Mouse (Mus musculus) spleen, postnatal 36 days (tissue): ENCODE measurements around the gene Acsl1.
"Not testable (repeated sequence)": the region's sequence is repeated elsewhere in the genome, so short reads cannot be mapped to it uniquely, and the experiment has no call there.

ENCODE experiments used
- DNase-seq, 2 experiments: peaks; one replicate each; pipeline ENCODE4 v3.0.0; 2022; ENCODE audit warnings: low spot score in 2 of 2, mixed read lengths in 1 of 2

The Acsl1 gene

DNA sequence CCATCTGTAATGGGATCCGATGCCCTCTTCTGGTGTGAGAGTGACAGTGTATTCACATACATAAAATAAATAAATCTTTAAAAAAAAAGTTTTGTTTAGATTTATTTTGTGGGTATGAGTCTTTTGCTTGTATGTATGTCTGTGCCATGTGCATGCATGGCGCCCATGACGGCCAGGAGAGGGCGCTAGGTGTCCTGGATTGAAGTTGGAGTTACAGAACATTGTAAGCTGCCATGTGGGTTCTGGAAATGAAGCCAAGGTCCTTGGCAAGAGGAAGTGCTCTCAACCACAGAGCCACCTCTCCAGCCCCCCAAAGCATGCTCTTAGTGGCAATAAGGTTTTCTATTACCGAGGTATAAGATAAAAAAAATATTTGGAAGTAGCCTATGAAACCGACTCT, 88.6 kb downstream of the Acsl1 start:
- DNase-seq: peak in 1 of 2 experiments; percentile 19

DNA sequence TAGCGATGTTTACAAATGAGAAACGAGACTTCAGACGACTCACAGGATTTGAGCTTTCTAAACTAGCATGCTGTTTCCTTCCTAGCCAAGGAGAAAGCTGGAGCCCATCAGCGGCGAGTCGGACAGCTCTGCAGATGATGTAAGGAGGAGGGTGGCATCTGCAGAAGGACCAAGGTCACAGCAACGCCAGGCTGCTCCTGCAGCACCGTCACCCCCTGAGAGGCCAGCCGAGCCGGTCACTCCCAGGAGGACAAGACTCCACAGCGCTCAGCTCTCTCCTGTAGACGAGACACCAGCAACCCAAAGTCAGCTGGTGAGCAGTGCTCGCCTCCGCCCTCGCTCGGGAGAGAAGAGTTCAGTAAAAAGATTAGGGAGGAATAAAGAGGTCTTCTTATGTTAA, 91.5 kb downstream of the Acsl1 start:
- no peak for DNase-seq

DNA sequence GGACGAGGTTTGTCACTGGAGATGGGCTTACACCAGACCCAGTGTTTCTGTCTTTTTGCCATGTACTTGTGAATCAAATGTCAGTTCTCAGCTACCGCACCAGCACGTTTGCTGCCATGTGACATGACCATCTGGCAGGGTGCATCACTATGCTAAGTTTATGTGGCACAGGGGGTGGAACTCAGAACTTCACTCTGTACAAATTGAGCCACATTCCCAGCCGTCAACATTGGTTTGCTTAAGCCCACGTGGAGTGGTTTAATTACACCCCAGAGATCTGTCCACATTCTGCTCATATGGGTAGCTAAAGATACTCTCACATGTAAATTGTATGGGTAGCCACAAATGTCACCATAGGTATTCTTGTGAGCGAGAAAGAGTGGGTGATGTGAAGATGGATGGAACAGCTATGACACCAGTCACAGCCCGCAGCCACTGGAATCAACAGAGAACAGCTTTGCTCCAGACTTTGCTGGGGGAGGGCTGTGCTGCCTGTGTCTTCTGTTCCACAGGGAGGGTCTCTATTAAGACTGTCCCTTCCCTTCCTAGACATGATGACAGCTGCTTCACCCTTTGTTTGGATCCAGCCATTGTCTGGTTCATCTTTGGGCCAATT, 96.2 kb downstream of the Acsl1 start:
- no peak for DNase-seq

DNA sequence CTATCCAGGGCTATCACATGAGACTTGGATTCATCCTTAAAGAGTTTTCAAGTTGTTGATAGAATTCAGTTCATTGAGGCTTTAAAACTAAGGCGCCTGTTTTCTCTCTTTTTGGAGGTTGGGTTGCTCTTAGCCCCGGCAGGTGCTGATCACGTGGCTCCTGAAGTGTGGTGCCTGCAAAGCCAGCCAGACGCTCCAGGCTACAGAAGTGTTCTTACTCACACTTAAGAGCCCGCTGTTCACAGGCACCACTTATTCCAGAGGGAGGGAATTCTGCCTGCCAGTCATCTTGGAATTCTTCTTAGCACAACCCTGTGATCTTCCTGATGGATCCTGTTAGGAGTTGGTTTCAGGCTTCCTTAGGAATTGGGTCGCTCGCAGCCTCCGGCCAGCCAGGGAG, 97.1 kb downstream of the Acsl1 start:
- no peak for DNase-seq

DNA sequence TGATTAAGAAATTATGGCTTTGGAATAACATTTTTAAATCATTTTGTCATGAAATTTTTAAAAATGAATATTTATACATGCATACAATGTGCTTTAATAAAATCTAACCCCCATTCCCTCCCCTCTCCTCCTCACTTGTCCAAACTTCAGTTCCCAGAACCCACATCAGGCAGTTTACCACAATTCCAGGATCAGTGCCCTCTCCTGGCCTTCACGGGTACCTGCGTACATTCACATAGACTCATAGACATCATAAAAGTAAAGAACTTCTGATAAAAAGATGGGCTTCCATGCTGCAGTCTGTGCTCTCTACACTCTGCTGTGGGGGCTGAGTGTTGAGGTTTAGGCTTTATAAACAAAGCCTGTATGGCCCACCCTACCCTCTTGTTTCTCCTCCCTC, 98.1 kb downstream of the Acsl1 start:
- no peak for DNase-seq

DNA sequence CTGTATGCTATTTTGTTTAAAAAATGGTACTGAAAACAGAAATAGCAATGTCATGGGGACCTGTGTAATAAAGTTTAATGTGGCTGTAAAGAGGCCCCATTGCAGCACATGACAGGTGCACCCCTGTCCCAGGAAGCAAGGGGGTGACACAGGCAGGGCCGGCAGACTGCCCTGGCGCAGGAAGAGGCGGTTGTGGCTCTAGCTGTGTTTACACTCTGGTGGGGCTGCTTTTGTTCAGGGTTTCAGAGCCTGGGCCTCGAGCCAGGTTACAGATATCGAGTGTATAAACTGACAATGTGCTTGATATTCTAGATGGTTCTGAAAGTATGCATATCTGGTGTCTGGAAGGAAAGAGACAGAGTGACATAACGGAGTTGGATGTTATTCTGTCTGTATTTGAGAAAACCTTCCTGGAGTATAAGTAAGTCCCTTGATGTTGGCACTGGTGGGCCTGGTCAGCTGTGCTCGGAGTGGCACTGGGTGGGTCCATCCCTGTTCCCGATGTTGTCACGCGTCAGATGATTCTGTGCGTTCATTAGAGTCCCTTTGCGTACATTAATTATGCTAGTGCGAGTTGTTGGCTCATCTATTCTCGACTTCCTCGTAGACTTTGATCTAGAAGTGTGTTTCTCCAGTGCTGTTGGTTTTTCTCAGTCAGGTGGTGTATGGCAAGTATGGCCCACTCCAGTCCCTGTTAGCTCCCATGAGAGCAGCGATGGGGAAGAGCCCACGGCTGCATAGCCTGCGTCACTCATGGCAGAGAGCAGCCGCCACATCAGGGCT, 99.0 kb downstream of the Acsl1 start:
- DNase-seq: no peak

DNA sequence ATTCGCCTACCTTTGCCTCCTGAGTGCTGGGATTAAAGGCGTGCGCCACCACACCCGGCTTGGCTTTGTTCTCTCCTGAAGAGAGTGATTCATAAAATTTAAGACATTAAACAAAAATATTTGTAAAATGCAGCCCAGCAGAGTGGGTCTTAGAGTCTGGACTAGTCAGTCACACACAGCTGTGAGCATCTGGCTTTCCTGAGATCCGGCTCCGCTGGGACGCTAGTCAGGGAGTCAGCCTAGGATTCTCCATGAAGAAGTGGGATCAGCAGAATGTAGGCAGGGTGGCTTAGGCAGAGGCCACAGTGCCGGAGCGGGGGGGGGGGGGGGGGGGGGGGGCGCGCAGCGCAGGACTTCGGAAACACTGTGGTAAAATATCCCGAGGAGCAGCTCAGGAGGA, 99.8 kb downstream of the Acsl1 start:
- DNase-seq: no peak

DNA sequence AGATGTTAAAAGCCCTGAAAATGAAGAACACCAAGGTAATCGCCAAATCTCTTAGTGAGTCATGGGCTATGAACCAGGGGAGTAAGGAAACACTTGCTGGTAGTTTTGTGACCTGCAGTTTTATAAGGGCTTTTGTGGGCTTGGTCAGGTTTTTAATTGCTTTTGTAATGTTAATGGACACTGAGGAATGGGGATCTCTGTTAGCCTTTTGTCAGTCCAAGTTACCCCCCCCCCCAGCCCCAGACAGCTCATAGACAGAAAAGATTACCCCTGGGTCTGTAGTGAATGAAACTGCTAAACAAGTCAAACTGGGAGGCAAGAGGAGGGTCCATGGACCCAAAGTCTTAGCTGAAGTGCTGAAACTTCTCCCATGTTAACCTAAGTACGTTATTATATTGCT, 102.6 kb downstream of the Acsl1 start:
- no peak for DNase-seq

DNA sequence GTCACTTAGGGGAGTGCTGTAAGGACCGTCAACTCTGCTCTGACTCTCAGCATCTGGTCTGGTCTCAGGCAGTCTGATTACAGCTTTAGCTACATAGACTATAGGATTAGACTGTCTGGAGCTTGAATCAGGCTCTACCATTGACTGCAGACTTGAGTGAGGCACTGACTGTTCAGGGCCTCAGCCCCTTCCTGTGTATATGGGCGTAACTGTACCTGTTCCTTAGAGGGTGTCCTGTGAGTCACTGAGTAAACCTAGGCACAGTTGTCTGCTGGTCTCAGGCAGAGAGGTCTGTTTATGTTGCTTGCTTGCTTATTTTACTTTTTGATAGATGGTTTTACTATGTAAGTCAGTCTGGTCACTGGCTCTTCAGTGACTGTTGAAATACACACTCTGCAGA, 103.1 kb downstream of the Acsl1 start:
- no peak for DNase-seq

DNA sequence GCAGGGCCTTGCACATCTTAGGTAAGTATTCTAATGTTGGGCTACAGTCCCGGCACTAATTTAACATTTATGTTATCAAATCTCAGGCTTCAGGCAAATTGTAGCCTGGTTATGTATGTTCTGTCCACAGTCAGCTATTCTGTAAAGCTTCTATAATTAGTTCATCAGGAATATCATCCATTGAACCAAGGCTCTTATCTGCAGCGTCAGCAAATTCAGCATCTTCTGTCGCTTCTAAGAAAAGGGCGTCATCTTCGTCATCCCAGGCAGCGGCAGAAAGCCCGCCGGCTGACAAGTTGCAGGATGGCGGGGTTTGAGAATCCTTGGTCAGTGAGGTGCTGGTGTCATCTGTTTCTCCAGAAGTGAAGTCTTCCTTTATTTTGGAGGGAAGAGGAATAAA, 108.0 kb downstream of the Acsl1 start:
- DNase-seq: no peak

DNA sequence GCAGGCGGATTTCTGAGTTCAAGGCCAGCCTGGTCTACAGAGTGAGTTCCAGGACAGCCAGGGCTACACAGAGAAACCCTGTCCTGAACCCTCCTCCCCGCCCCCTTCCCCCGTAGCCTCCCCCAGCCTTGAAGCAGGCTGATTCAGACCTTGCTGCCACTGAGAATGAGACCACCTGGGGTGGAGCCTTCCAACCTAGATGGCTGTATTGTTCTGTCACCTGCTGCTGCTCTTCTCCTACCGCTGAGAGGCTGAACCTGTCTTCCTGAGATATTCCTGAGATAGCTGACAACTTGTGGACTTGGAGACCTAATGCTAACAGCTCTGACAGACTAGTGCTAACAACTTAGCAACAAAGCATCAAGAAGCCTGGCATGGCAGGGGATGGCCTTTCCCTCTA, 113.5 kb downstream of the Acsl1 start:
- DNase-seq: not testable (repeated sequence)

DNA sequence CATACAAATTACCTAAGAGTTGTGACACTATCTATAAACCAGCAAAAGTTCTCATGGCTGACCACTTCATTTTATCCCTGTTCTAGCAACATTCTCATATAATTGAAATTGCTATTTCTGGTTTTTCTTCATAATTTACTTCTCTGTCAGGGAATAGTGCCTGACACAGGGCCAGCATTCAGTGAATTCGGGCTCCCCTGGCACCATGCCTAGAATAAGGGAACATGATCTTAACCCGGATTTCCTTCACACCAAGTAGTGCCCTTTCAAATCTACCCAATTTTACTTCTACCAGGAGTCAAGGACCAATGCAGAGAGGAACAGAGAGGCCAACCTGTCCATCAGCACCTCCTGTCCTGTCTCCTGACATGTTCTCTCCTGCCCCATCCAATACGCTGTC, 114.7 kb downstream of the Acsl1 start:
- DNase-seq: no peak
